ENCODE assay signal across 25 mouse cellular contexts in genomic region chr14:76887708-76888107, GRCm38 (mm10).
DNase-seq lines count a peak whose midpoint lies in the region; ATAC-seq and TF ChIP-seq lines count a peak whose summit lies in the region.
"Had no signal": no experiment of that assay in that cellular context is flagged by ENCODE, and none has a peak within 500 bp of the region (broad histone marks: within the 10 kb centered on the region; RNA-seq: fewer than 3 reads in every experiment).

No protein-coding gene starts in this region.

- no peak for TF ChIP-seq POLR2A in MEL (IDR thresholded peaks at IDR 0.05; ENCODE audit: control insufficient read depth in 1 of 2, insufficient read depth in 1 of 2, low read depth in 1 of 2, low read length in 2 of 2, poor library complexity in 1 of 2)

- no peaks in the 10 kb centered on the region for H3K79me2 ChIP-seq in MEL (ENCODE audit: control insufficient read depth, insufficient read depth, low read length, poor library complexity)

- H3K9ac ChIP-seq in MEL (ENCODE audit: control insufficient read depth, low read depth, low read length, poor library complexity, severe bottlenecking), result no peak overlapping the region
- no peak overlapping the region for H3K9ac ChIP-seq in hindbrain, embryonic 14.5 days
- H3K9ac ChIP-seq: embryonic facial prominence, embryonic 13.5 days; forebrain, embryonic 13.5 days; heart, embryonic 13.5 days; hindbrain, embryonic 15.5 days had no signal

- peaks cover 0 to 10% of the 10 kb centered on the region in 2 experiments; a peak in 2 of 4 replicates for H3K4me1 ChIP-seq in MEL (ENCODE audit: control insufficient read depth in 1 of 2, insufficient read depth in 2 of 2, low read length in 2 of 2)
- peaks cover 33% of the 10 kb centered on the region for H3K4me1 ChIP-seq in hindbrain, embryonic 14.5 days (replicated peaks; ENCODE audit: control insufficient read depth, insufficient read depth, low read length)

- 74% methylated on average over 3 of the region's 3 CpGs for WGBS in hindbrain, embryonic 14.5 days

- no peak overlapping the region for H3K4me2 ChIP-seq in hindbrain, embryonic 14.5 days (replicated peaks)
- H3K4me2 ChIP-seq: embryonic facial prominence, embryonic 13.5 days; forebrain, embryonic 13.5 days; heart, embryonic 13.5 days; hindbrain, embryonic 15.5 days had no signal

- H3K36me3 ChIP-seq in MEL (ENCODE audit: control insufficient read depth in 1 of 2, insufficient read depth in 2 of 2, low read length in 2 of 2), result peaks cover 0 to 10% of the 10 kb centered on the region in 2 experiments; a peak in 2 of 4 replicates
- H3K36me3 ChIP-seq in splenic B cell, adult 2 months (ENCODE audit: control insufficient read depth, insufficient read depth, low read length, poor library complexity, severe bottlenecking), result no peaks in the 10 kb centered on the region
- no peaks in the 10 kb centered on the region for H3K36me3 ChIP-seq in hindbrain, embryonic 14.5 days (replicated peaks; ENCODE audit: control insufficient read depth, insufficient read depth)
- H3K36me3 ChIP-seq: embryonic facial prominence, embryonic 10.5 days; embryonic facial prominence, embryonic 13.5 days; heart, embryonic 10.5 days; heart, embryonic 13.5 days; hindbrain, embryonic 15.5 days had no signal

- no peaks in the 10 kb centered on the region for H3K27me3 ChIP-seq in MEL (ENCODE audit: control insufficient read depth in 1 of 2, insufficient read depth in 2 of 2, low read length in 2 of 2)
- H3K27me3 ChIP-seq in splenic B cell, adult 2 months (ENCODE audit: control insufficient read depth, insufficient read depth, low read length, poor library complexity, severe bottlenecking), result no peaks in the 10 kb centered on the region
- no peaks in the 10 kb centered on the region for H3K27me3 ChIP-seq in hindbrain, embryonic 14.5 days (ENCODE audit: control insufficient read depth, insufficient read depth, low read length)
- H3K27me3 ChIP-seq: embryonic facial prominence, embryonic 13.5 days; forebrain, embryonic 13.5 days; heart, embryonic 13.5 days; hindbrain, embryonic 15.5 days had no signal

- peak; percentile 74 for ATAC-seq in granulocyte monocyte progenitor cell, adult 5-6 weeks (replicated peaks; ENCODE audit: poor library complexity, severe bottlenecking)
- no peak for ATAC-seq in hindbrain, embryonic 14.5 days (ENCODE audit: low FRiP score)
- ATAC-seq: forebrain, embryonic 13.5 days; forebrain, embryonic 16.5 days had no signal

- no peak for TF ChIP-seq EP300 in MEL (IDR thresholded peaks at IDR 0.05; ENCODE audit: low read depth in 1 of 2, low read length in 2 of 2)

- H3K4me3 ChIP-seq in MEL (ENCODE audit: control insufficient read depth in 1 of 2, insufficient read depth in 1 of 2, low read depth in 2 of 2, low read length in 2 of 2), result no peak overlapping the region
- H3K4me3 ChIP-seq in hindbrain, embryonic 14.5 days (replicated peaks; ENCODE audit: low read length), result no peak overlapping the region
- H3K4me3 ChIP-seq: embryonic facial prominence, embryonic 10.5 days; embryonic facial prominence, embryonic 13.5 days; erythroblast, embryonic 14.5 days; forebrain, embryonic 13.5 days; heart, adult 2 months; heart, embryonic 10.5 days; heart, embryonic 13.5 days; hindbrain, embryonic 15.5 days had no signal

- DNase-seq in 416B (ENCODE audit: low read depth) (peak; percentile 34), MEL (ENCODE audit: low read depth, low spot score) (peak; percentile 16)
- peak; percentile 7 for DNase-seq in splenic B cell, adult 2 months (ENCODE audit: low read depth, low spot score)
- no peak for DNase-seq in hindbrain, embryonic 14.5 days (ENCODE audit: low spot score)
- DNase-seq in lung, postnatal 4 days, result no peak
- DNase-seq: adrenal gland, adult 2 months; adrenal gland, postnatal 14 days; cerebellum, adult 11 months; cerebellum, adult 2 months; cerebellum, adult 9-11 months; cerebellum, postnatal 25 days; embryo, embryonic 11 days; gastrocnemius, postnatal 25 days; heart, adult 2 months; heart, postnatal 14 days; heart, postnatal 4 days had no signal

- no peak overlapping the region for H3K27ac ChIP-seq in MEL (ENCODE audit: control insufficient read depth, low read depth, low read length)
- H3K27ac ChIP-seq in hindbrain, embryonic 14.5 days, result no peak overlapping the region
- H3K27ac ChIP-seq: embryonic facial prominence, embryonic 10.5 days; forebrain, embryonic 13.5 days; heart, adult 2 months; heart, embryonic 10.5 days; heart, embryonic 13.5 days; hindbrain, embryonic 15.5 days had no signal

- TF ChIP-seq RAD21 in MEL (IDR thresholded peaks at IDR 0.05; ENCODE audit: low read depth, low read length), result no peak

- no peaks in the 10 kb centered on the region for H3K9me3 ChIP-seq in MEL (replicated peaks; ENCODE audit: insufficient read depth, low read length)
- no peaks in the 10 kb centered on the region for H3K9me3 ChIP-seq in hindbrain, embryonic 14.5 days (ENCODE audit: control insufficient read depth, low read length)
- H3K9me3 ChIP-seq: embryonic facial prominence, embryonic 10.5 days; embryonic facial prominence, embryonic 13.5 days; forebrain, embryonic 13.5 days; heart, embryonic 10.5 days; heart, embryonic 13.5 days; hindbrain, embryonic 15.5 days had no signal

- TF ChIP-seq CTCF in MEL (IDR thresholded peaks at IDR 0.05 in 2 of 3, conservative IDR thresholded peaks at IDR 0.05 in 1 of 3; ENCODE audit: control insufficient read depth in 1 of 3, insufficient read depth in 1 of 3, low read depth in 2 of 3, low read length in 3 of 3, poor library complexity in 1 of 3, severe bottlenecking in 1 of 3), result no peak

TF ChIP-seq in MEL, 35 proteins besides CTCF, POLR2A, EP300 and RAD21:
- TF ChIP-seq ZKSCAN1 (IDR thresholded peaks at IDR 0.05; ENCODE audit: low read depth, low read length), result no peak

Comparison
In these comparisons a context has a peak if more than half of its experiments do, and no peak if none do; other contexts are left out.
1. DNase-seq: peak in 416B (single experiment), MEL (single experiment) and splenic B cell, adult 2 months (single experiment); none in hindbrain, embryonic 14.5 days (single experiment) and lung, postnatal 4 days (0 of 2).